Mouse (Mus musculus) E14TG2a.4 (cell line): Measurements from ENCODE around the gene Zfp36l2.

Source experiments
- CTCF ChIP-seq: conservative IDR thresholded peaks from 2 replicates; pipeline ENCODE4 v1.5.1; 2014; ENCODE audit warnings: low read length
- POU5F1 ChIP-seq: IDR thresholded peaks from 2 replicates; pipeline ENCODE4 v1.6.1; 2014; ENCODE audit warnings: low read length, borderline replicate concordance

- TF ChIP-seq CTCF: no peak
- TF ChIP-seq POU5F1: no peak
Observed at GRCm38 (mm10) chr17:84145826-84146287, 41.9 kb downstream of the Zfp36l2 start.
